Mouse (Mus musculus): ENCODE measurements around the gene Rpl10l.
A peak's percentile ranks its signal among the peaks of the same experiment; 100 is the strongest.

The Rpl10l gene

DNA sequence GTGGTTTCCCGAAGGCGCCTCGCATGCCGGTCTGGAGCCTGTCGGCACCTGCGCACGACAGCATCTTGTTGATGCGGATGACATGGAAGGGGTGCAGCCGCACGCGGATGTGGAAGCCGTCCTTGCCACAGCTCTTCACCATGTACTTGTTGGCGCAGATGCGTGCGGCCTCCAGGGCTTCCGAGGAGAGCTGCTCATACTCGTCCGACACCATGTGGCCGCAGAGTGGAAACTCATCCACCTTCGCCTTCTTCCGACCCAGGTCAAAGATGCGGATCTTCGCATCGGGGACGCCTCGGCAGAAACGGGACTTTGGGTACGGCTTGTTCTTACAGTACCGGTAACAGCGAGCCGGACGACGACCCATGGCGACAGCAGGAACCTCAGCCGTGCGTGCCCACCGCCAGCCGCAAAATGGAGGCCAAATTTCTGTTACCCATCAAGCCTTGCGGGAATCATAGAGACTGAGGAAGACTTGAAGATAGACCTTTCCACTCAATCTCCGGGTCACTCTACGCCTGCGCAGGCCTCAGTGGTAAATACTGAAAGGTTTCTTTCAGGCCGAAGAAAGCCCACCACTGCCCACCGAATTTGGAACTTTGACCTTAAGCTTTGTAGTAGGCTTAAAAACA is at the start of gene Rpl10l:
Gene Rpl10l, minus strand, starts transcription at position 411 of the 632 bp plus-strand sequence.
- DNase-seq (ENCODE audit: low read depth, low spot score): peak; percentile 36

- DNase-seq (ENCODE audit: low read depth, low spot score): no peak
Observed at GRCm38 (mm10) chr12:66275890-66276289, 8.3 kb downstream of the Rpl10l start.

DNA sequence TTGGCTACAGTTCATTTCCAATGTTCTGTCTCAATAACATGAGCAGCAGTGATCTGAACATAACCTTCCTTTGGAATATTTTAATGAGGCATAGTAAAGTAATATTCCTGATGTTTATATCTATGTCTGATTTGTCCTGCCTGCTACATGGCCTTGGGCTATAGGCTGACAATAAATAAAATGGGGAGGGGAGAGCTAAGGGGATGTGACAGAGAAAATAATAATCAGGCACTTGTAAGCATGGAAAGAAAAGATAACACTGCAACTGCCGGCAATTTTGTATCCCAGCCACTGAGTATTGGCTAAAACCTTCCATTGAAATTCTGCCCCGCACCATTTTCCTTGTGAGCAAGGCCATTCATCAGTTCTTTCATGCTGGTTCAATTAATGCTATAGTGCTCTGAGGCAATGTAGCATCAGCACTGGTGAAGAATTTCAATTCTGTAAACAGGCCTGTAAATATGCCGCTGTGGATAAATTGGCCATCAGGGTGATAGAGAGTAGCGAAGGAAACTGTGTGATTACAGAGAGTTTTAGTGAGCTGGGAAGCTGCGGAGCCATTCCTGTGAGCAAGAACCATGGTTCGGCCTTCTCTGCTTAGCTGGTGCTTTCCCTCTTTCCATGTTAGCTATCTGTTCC is 38.6 kb downstream of the Rpl10l start:
- no peak for DNase-seq (ENCODE audit: low read depth, low spot score)

DNA sequence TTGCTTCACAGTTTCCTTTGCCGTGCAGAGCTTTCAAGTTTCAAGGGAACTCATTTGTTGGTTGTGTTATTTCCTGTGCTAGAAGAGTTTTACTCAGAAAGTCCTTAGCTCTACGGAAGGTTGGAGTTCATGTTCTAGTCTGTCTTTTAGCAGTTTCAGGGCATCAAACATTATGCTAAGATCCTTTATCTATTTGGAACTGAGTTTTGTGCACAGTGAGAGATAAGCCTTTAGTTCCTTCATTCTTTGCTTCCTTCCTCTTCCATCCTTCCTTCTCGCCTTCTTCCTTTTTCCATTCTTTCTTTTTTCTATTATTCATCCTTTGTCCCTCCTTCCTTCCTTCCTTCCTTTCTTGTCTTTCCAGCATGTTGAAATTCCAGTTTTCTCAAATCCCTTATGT is 50.0 kb downstream of the Rpl10l start:
- no peak for DNase-seq (ENCODE audit: low read depth, low spot score)

All from WW6 (cell line).